Mouse (Mus musculus) lung, adult 2 months (tissue): ENCODE results near the gene Cdk2.

Experiments used
- CTCF ChIP-seq: fragments of 200-500 bp; IDR thresholded peaks from 2 replicates; pipeline ENCODE4 v1.5.1; 2011; ENCODE audit warnings: mild to moderate bottlenecking, low read length, control low read depth; ENCODE audit not compliant: insufficient read depth
- POLR2A ChIP-seq: fragments of 200-500 bp; IDR thresholded peaks from 2 replicates; pipeline ENCODE4 v1.6.1; 2011; ENCODE audit warnings: low read depth, mild to moderate bottlenecking, control low read depth, low read length, borderline replicate concordance; ENCODE audit errors: extremely low read depth

- no peak for TF ChIP-seq CTCF
- TF ChIP-seq POLR2A = no peak
Observed at GRCm38 (mm10) chr10:128746972-128747645, 42.3 kb upstream of the Cdk2 start.
